Comparison of ENCODE assay signal across 35 mouse cellular contexts in the genomic region with DNA sequence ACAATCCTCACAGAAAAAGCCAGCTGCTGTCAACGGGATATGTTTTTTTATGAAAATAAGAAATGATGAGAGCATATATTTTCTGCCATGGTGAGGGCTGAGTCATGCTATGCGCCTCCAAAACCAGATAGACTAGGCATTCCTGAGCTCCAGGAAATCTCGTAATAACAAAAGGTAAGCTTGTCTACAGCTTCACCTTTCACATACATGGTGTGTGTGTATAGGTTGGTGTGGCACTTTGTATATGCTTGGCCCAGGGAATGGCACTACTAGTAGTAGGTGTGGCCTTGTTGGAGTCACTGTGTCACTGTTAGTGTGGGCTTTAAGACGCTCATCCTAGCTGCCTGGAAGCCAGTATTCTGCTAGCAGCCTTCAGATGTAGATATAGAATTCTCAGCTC.
"Had no signal": no experiment of that assay in that cellular context is flagged by ENCODE, and none has a peak within 500 bp of the region (broad histone marks: within the 10 kb centered on the region; RNA-seq: fewer than 3 reads in every experiment).

No protein-coding gene starts in this region.

- H3K27ac ChIP-seq: heart, embryonic 10.5 days; heart, embryonic 13.5 days; heart, embryonic 15.5 days; hindbrain, embryonic 10.5 days; hindbrain, embryonic 12.5 days; hindbrain, embryonic 13.5 days; hindbrain, embryonic 14.5 days; hindbrain, embryonic 15.5 days; hindbrain, postnatal 0 days; intestine, embryonic 15.5 days; kidney, embryonic 15.5 days; kidney, postnatal 0 days had no signal

- H3K36me3 ChIP-seq: heart, embryonic 10.5 days; heart, embryonic 12.5 days; heart, embryonic 13.5 days; heart, embryonic 15.5 days; hindbrain, embryonic 10.5 days; hindbrain, embryonic 12.5 days; hindbrain, embryonic 13.5 days; hindbrain, embryonic 15.5 days; intestine, embryonic 15.5 days; kidney, embryonic 15.5 days had no signal

- H3K4me3 ChIP-seq: heart, embryonic 10.5 days; heart, embryonic 12.5 days; heart, embryonic 13.5 days; heart, embryonic 15.5 days; hindbrain, embryonic 10.5 days; hindbrain, embryonic 12.5 days; hindbrain, embryonic 13.5 days; hindbrain, embryonic 15.5 days; intestine, embryonic 15.5 days; kidney, embryonic 15.5 days; layer of hippocampus, adult 2 months had no signal

- H3K9me3 ChIP-seq: heart, embryonic 10.5 days; heart, embryonic 12.5 days; heart, embryonic 13.5 days; heart, embryonic 15.5 days; hindbrain, embryonic 10.5 days; hindbrain, embryonic 12.5 days; hindbrain, embryonic 13.5 days; hindbrain, embryonic 15.5 days; intestine, embryonic 15.5 days; kidney, embryonic 15.5 days had no signal

- H3K27me3 ChIP-seq: heart, embryonic 12.5 days; heart, embryonic 13.5 days; heart, embryonic 15.5 days; hindbrain, embryonic 12.5 days; hindbrain, embryonic 13.5 days; hindbrain, embryonic 15.5 days; intestine, embryonic 15.5 days; kidney, embryonic 15.5 days had no signal

- H3K4me1 ChIP-seq: heart, embryonic 10.5 days; heart, embryonic 12.5 days; heart, embryonic 13.5 days; heart, embryonic 15.5 days; hindbrain, embryonic 10.5 days; hindbrain, embryonic 12.5 days; hindbrain, embryonic 13.5 days; hindbrain, embryonic 15.5 days; intestine, embryonic 15.5 days had no signal

- H3K4me2 ChIP-seq: heart, embryonic 11.5 days; heart, embryonic 12.5 days; heart, embryonic 13.5 days; heart, embryonic 15.5 days; hindbrain, embryonic 12.5 days; hindbrain, embryonic 13.5 days; hindbrain, embryonic 14.5 days; hindbrain, embryonic 15.5 days; intestine, embryonic 15.5 days; kidney, embryonic 15.5 days had no signal

- ATAC-seq: hindbrain, embryonic 16.5 days; hindbrain, postnatal 0 days; inflammation-experienced regulatory T-cells, adult 6 months; intestine, embryonic 15.5 days; intestine, embryonic 16.5 days; intestine, postnatal 0 days had no signal

- H3K9ac ChIP-seq: heart, embryonic 12.5 days; heart, embryonic 13.5 days; heart, embryonic 15.5 days; hindbrain, embryonic 12.5 days; hindbrain, embryonic 13.5 days; hindbrain, embryonic 14.5 days; hindbrain, embryonic 15.5 days; intestine, embryonic 15.5 days; kidney, embryonic 15.5 days had no signal

- DNase-seq: heart, postnatal 10 days; heart, postnatal 14 days; heart, postnatal 36 days; heart, postnatal 4 days; kidney, adult 11 months; kidney, adult 18-20 months; kidney, adult 2 months; kidney, adult 8-10 months; kidney, adult 9 months; kidney, postnatal 10 days; kidney, postnatal 14 days; kidney, postnatal 25 days; kidney, postnatal 36 days; kidney, postnatal 4 days; layer of hippocampus, adult 9-11 months; layer of hippocampus, postnatal 36 days had no signal
